Mouse (Mus musculus) splenic B cell, adult 2 months (primary cell): Measurements from ENCODE around the gene Gm20075.
A peak's percentile ranks its signal among the peaks of the same experiment; 100 is the strongest.

ENCODE experiments used
- DNase-seq: peaks from one replicate; pipeline ENCODE4 v3.0.0-alpha.2; 2011; ENCODE audit warnings: low read depth, low spot score
- H3K27me3 ChIP-seq: 2 replicates; pipeline ENCODE4 v1.6.1; 2012; ENCODE audit warnings: mild to moderate bottlenecking, low read length, moderate library complexity, mixed read lengths; ENCODE audit not compliant: control insufficient read depth, poor library complexity, insufficient read depth, severe bottlenecking
- H3K36me3 ChIP-seq: 2 replicates; pipeline ENCODE4 v1.6.1; 2012; ENCODE audit warnings: mild to moderate bottlenecking, low read length, moderate library complexity, mixed read lengths; ENCODE audit not compliant: control insufficient read depth, poor library complexity, insufficient read depth, severe bottlenecking

The Gm20075 gene

DNA sequence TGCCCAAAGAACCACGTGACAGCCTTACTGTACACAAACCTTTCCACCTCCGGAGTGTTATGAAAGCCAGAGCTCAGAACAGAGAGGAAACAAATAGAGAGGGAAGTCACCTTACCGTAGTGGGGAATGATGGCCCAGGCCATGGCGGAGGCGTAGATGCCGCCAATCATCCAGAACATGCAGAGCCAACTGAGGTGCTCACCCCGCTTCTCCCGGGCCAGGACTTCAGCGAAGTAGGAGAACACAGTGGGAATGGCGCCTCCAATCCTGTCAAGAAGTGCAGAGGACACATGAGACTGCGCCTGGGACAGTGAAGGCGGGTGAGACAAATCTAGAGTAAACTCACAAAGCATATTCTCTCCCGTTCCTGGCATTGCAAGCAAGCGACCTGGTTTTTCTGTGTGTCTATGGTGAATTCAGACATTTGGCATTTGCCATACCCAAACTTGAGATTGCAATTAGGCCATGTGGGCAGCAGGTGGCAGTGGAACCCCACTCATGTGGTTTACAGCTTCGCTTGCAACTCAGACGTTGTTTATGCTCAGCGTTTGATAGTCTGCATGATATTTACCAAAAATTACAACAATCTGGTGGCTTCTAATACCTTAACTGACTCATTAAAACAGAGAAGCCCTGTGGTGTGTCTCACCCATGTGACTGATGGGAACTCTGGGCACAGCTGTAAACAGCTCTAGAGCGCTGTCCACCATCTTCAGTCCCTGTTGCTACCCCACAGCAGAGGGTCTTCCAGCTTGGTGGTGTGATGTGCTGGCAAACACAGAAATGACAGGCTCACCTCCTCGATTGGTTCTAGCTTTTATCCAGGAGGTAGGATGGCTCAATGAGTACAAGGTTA, 50.6 kb downstream of the Gm20075 start:
- Histone ChIP-seq H3K36me3 (no peaks in the 10 kb centered on the region), H3K27me3 (no peaks in the 10 kb centered on the region)
- DNase-seq, result peak; percentile 36
